Mouse (Mus musculus): Measurements from ENCODE around the gene Slc45a3.

DNA sequence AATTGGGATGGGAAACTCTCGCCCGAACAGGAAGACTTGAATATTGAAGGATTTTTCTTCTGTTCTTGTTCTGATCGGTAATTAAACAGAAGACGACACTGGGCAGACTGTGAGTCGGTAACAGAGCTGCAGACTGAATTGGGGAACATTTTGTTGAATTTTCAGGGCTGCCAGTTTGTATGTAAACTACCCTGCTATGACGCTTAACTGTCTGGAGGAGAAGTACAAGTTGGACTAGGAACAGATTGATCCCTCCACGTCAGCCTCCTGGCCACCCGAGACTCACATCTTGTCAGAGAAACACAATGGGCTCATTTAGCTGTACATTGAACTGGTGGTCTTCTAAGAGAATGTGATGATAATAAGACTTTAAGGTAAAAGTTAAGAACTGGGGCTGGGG, 50.1 kb downstream of the Slc45a3 start:
- TF ChIP-seq CTCF (conservative IDR thresholded peaks at IDR 0.05; ENCODE audit: low read length) (no peak), POU5F1 (IDR thresholded peaks at IDR 0.05; ENCODE audit: borderline replicate concordance, low read length) (no peak)

Data from E14TG2a.4 (cell line).